Mouse (Mus musculus) limb, embryonic 14.5 days (tissue): ENCODE measurements around the gene Celsr1. TPM values are rescaled to one million over a fixed set of nuclear protein-coding genes. Genes with fewer than 3 reads are reported as not detected.

Source experiments
- ATAC-seq: fragments of 200-750 bp; cut with Nextera tagmentation; 2 replicates; pipeline ENCODE4 v1.8.0; 2017; ENCODE audit warnings: low read depth, moderate number of reproducible peaks, moderate TSS enrichment; ENCODE audit not compliant: low FRiP score
- DNase-seq: peaks from one replicate; pipeline ENCODE4 v3.0.0-alpha.2; 2015; ENCODE audit warnings: low spot score
- H3K27ac ChIP-seq: fragments of 300-500 bp; sonication (generic); replicated peaks from 2 replicates; pipeline ENCODE4 v1.5.1; 2014; ENCODE audit warnings: low read depth, mild to moderate bottlenecking, low read length, moderate library complexity, mixed read lengths
- H3K27me3 ChIP-seq: fragments of 300-500 bp; sonication (generic); 2 replicates; pipeline ENCODE4 v1.6.1; 2014; ENCODE audit warnings: low read length, mixed read lengths; ENCODE audit not compliant: control insufficient read depth, insufficient read depth
- H3K36me3 ChIP-seq: fragments of 300-500 bp; sonication (generic); 2 replicates; pipeline ENCODE4 v1.6.1; 2014; ENCODE audit warnings: mild to moderate bottlenecking, low read length, moderate library complexity, mixed read lengths; ENCODE audit not compliant: control insufficient read depth, insufficient read depth
- H3K4me1 ChIP-seq: fragments of 300-500 bp; sonication (generic); 2 replicates; pipeline ENCODE4 v1.6.1; 2014; ENCODE audit warnings: antibody characterized with exemption, low read length, mixed read lengths; ENCODE audit not compliant: control insufficient read depth, insufficient read depth
- H3K4me2 ChIP-seq: fragments of 300-500 bp; sonication (generic); replicated peaks from 2 replicates; pipeline ENCODE4 v1.6.1; 2014; ENCODE audit warnings: low read depth, mild to moderate bottlenecking, low read length, moderate library complexity; ENCODE audit not compliant: severe bottlenecking
- H3K4me3 ChIP-seq: fragments of 300-500 bp; sonication (generic); replicated peaks from 2 replicates; pipeline ENCODE4 v1.5.1; 2014; ENCODE audit warnings: low read length
- H3K9ac ChIP-seq: fragments of 300-500 bp; sonication (generic); 2 replicates; pipeline ENCODE4 v1.6.1; 2014; ENCODE audit warnings: mild to moderate bottlenecking, low read depth, low read length, moderate library complexity; ENCODE audit not compliant: severe bottlenecking
- H3K9me3 ChIP-seq: fragments of 300-500 bp; sonication (generic); 2 replicates; pipeline ENCODE4 v1.6.1; 2016; ENCODE audit warnings: low read length; ENCODE audit not compliant: control insufficient read depth
- POLR2A ChIP-seq: fragments of 200-500 bp; IDR thresholded peaks from 2 replicates; pipeline ENCODE4 v1.8.0; 2012; ENCODE audit warnings: inconsistent platforms, mild to moderate bottlenecking, moderate library complexity, borderline replicate concordance; ENCODE audit not compliant: insufficient read depth, insufficient read length; ENCODE audit errors: extremely low read depth
- WGBS: fragments of 180-500 bp; shearing (Covaris S2); extraction: QIAGEN DNeasy Blood & Tissue Kit; methylation state at CpG from one replicate; pipeline ENCODE4 v1.1.7; 2014; 5-methylcytosine and 5-hydroxymethylcytosine counted together
- polyA plus RNA-seq, 2 experiments: library from polyadenylated mRNA; depleted of rRNA in 1 of 2; stranded (reverse) in 1 of 2; unstranded in 1 of 2; fragments of >200 nt; fragmentation: Nextera tagmentation in 1 of 2; extraction: Ambion mirVana in 1 of 2; gene quantifications; 2 replicates each; pipeline versions ENCODE4 v1.2.1 to v1.2.3; 2012 to 2014

Celsr1 gene
- polyA plus RNA-seq, 2 experiments = 6.5 to 11.8 TPM

GRCm38 (mm10) chr15:86042364-86042763 lies 8.8 kb upstream of the Celsr1 start:
- H3K4me1 ChIP-seq = peaks cover 3% of the 10 kb centered on the region; the same call in 1 of the 2 replicates
- H3K27ac ChIP-seq = no peak overlapping the region
- ATAC-seq (no peak), DNase-seq (no peak)
- no peaks in the 10 kb centered on the region for H3K36me3 ChIP-seq
- no peak overlapping the region for H3K4me2 ChIP-seq
- H3K9ac ChIP-seq = no peak overlapping the region
- H3K4me3 ChIP-seq = no peak overlapping the region
- no peaks in the 10 kb centered on the region for H3K27me3 ChIP-seq
- no peak for TF ChIP-seq POLR2A
- H3K9me3 ChIP-seq = no peaks in the 10 kb centered on the region
- 37% methylated on average over 4 of the region's 4 CpGs for WGBS

- WGBS = 77% methylated on average over 5 of the region's 5 CpGs
- no peak for ATAC-seq
- Histone ChIP-seq H3K4me1 (peaks cover 3% of the 10 kb centered on the region; the same call in 1 of the 2 replicates), H3K9ac (no peak overlapping the region), H3K36me3 (no peaks in the 10 kb centered on the region), H3K4me2 (no peak overlapping the region), H3K9me3 (no peaks in the 10 kb centered on the region), H3K4me3 (no peak overlapping the region), H3K27ac (no peak overlapping the region), H3K27me3 (no peaks in the 10 kb centered on the region)
- no peak for DNase-seq
- TF ChIP-seq POLR2A = no peak
These were observed 7.8 kb upstream of the Celsr1 start for GRCm38 (mm10) chr15:86041421-86041820.

- H3K9ac ChIP-seq = no peak overlapping the region
- H3K4me3 ChIP-seq = no peak overlapping the region
- 3% methylated on average over 2 of the region's 2 CpGs for WGBS
- no peaks in the 10 kb centered on the region; the same call in 1 of the 2 replicates for H3K27me3 ChIP-seq
- no peak overlapping the region for H3K4me2 ChIP-seq
- TF ChIP-seq POLR2A = no peak
- peaks cover 7% of the 10 kb centered on the region for H3K4me1 ChIP-seq
- peak; percentile 83 for DNase-seq
- ATAC-seq = peak; percentile 59; the same call in 1 of the 2 replicates
- H3K9me3 ChIP-seq = no peaks in the 10 kb centered on the region
- no peak overlapping the region for H3K27ac ChIP-seq
- H3K36me3 ChIP-seq = no peaks in the 10 kb centered on the region
These were observed 5.2 kb upstream of the Celsr1 start for GRCm38 (mm10) chr15:86038802-86039201.

GRCm38 (mm10) chr15:86035913-86036312 lies 2.3 kb upstream of the Celsr1 start:
- no peaks in the 10 kb centered on the region; the same call in none of the 2 replicates for H3K9me3 ChIP-seq
- no peak for TF ChIP-seq POLR2A
- H3K27me3 ChIP-seq = peaks cover 16% of the 10 kb centered on the region
- WGBS = 60% methylated on average over 3 of the region's 3 CpGs
- DNase-seq = no peak
- no peak overlapping the region for H3K4me3 ChIP-seq
- H3K4me2 ChIP-seq = no peak overlapping the region
- no peak for ATAC-seq
- H3K36me3 ChIP-seq = 0 out of 2 replicates have a peak, but pooled peaks cover 6% of the 10 kb centered on the region
- H3K4me1 ChIP-seq = peaks cover 10% of the 10 kb centered on the region
- no peak overlapping the region for H3K9ac ChIP-seq
- H3K27ac ChIP-seq = no peak overlapping the region

GRCm38 (mm10) chr15:86034781-86035360 lies 1.3 kb upstream of the Celsr1 start:
- Histone ChIP-seq H3K9ac (no peak overlapping the region; the same call in 1 of the 2 replicates), H3K4me1 (peaks cover 10% of the 10 kb centered on the region), H3K27ac (no peak overlapping the region), H3K9me3 (no peaks in the 10 kb centered on the region; the same call in none of the 2 replicates), H3K4me3 (peak overlapping the region; percentile 59; the same call in 1 of the 2 replicates), H3K27me3 (peaks cover 16% of the 10 kb centered on the region), H3K4me2 (peak overlapping the region; percentile 85), H3K36me3 (peaks cover 6% of the 10 kb centered on the region; the same call in 1 of the 2 replicates)
- TF ChIP-seq POLR2A = no peak
- WGBS = 2% methylated on average over 12 of the region's 12 CpGs
- DNase-seq = no peak
- no peak for ATAC-seq
